Mouse (Mus musculus) heart, adult 2 months (tissue): ENCODE data around the gene Zfp52.

Experiments used
- CTCF ChIP-seq: fragments of 200-600 bp; IDR thresholded peaks from 2 replicates; pipeline ENCODE4 v1.8.1; 2022; ENCODE audit warnings: antibody characterized with exemption, mild to moderate bottlenecking, moderate library complexity
- EP300 ChIP-seq: fragments of 200-500 bp; IDR thresholded peaks from 2 replicates; pipeline ENCODE4 v1.6.1; 2011; ENCODE audit warnings: low read depth, low read length, control low read depth; ENCODE audit not compliant: insufficient read depth
- POLR2A ChIP-seq: fragments of 200-500 bp; IDR thresholded peaks from 2 replicates; pipeline ENCODE4 v1.6.1; 2011; ENCODE audit warnings: mild to moderate bottlenecking, low read depth, low read length, control low read depth; ENCODE audit not compliant: insufficient read depth

DNA sequence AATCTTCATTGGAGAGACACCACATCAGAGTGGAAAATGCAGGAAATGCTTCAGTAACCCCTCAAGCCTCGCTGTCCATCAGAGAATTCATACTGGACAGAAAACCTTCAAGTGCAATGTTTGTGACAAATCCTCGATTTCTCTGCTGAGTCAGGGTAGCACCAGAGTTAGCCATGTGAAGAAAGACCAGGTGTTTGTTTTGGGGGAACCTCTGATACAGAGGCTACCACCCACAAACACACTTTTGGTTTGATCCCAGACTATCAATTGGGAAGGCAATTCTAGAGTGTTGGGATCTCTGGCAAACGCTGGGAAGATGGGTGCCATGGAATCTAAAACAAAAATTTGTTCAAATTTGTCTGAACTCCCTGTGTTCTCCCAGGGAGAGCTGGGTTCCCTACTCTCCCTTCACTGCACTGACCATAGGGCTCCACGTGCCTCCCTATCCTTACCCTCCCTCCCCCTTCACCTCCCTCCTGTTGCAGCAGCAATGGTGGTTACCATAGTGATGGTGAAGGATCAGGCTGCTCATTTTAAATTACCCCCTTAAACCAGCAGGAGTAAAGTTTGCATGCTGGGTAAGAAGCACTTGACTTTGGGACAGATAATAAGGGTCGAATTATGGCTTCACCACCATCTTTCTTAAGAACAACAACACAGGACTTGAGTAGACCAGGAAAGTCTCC is 4.6 kb upstream of the Zfp52 start:
- TF ChIP-seq CTCF, result no peak
- no peak for TF ChIP-seq POLR2A
- no peak for TF ChIP-seq EP300
